Mouse (Mus musculus): ENCODE measurements around the gene Abat.
"Not testable (repeated sequence)": the region's sequence is repeated elsewhere in the genome, so short reads cannot be mapped to it uniquely, and the experiment has no call there.

DNA sequence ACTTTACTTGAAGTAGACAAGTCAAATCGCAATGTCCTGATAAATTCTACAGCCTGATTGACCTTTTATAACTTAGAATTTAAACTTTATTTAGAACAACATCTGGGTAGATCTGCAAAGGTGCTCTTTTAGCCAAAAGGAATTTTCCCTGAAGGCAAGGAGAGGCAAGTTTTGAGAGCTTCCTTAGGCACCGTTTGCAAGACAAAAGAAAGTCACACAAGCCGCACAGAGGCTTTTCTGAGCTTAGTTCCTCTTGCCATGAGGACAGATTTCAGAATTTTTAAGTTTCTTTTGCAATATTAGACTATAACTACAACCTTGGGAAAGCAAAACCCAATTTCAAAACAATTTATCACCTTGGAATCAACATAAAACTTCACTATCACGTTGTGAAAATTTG, 47.9 kb downstream of the Abat start:
- TF ChIP-seq CTCF (conservative IDR thresholded peaks at IDR 0.05; ENCODE audit: low read length); NANOG (IDR thresholded peaks at IDR 0.05; ENCODE audit: borderline replicate concordance, low read length): not testable (repeated sequence)
